Mouse (Mus musculus): ENCODE data around the gene Gcnt2.

- TF ChIP-seq CTCF (IDR thresholded peaks at IDR 0.05; ENCODE audit: low read depth) (no peak), EP300 (IDR thresholded peaks at IDR 0.05; ENCODE audit: low read depth) (no peak)
Measured at GRCm38 (mm10) chr13:40850686-40851085, 8.9 kb upstream of the Gcnt2 start.

All from heart, postnatal 0 days (tissue).